Mouse (Mus musculus) monocyte, adult 2 months (primary cell): Measurements from ENCODE around the gene Tcf7.
"Not testable (repeated sequence)": the region's sequence is repeated elsewhere in the genome, so short reads cannot be mapped to it uniquely, and the experiment has no call there.

Experiments
- DNase-seq, 2 experiments: peaks; one replicate each; pipeline ENCODE4 v3.0.0; 2022; ENCODE audit warnings: low spot score in 2 of 2, low read depth in 1 of 2

The Tcf7 gene

DNA sequence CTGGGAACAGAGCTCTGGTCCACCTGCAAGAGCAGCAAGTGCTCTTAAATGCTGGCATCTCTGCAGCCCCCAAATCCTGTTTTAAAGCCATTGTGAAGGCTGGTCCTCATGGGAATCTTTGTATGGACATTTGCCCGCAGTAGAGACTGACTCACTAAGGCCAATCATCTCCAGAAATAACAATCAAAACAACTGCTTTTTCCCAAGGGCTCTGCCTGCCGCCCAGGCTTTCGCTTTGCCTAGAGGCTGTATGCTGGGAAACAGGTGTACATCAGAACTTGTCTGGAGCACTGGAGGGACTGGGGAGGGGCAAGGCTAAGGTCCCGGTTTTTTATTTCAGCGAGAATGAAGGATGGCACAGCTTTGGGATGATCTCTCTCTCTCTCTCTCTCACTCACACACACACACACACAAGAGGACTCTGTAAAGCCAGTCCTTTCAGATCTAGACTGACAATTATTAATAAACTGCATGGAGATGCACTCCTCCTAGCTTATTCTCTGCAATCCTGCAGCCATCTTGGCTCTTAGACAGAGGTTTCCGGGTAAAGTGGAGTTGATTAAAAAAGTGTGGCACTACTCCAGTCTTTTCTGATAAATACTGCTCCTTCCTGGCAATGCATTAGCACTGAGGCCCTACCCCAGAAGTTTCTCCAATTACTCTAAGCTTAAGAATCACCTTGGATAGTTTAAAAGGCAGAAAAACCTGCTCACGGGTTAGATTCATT, 53.9 kb downstream of the Tcf7 start:
- DNase-seq: no peak

DNA sequence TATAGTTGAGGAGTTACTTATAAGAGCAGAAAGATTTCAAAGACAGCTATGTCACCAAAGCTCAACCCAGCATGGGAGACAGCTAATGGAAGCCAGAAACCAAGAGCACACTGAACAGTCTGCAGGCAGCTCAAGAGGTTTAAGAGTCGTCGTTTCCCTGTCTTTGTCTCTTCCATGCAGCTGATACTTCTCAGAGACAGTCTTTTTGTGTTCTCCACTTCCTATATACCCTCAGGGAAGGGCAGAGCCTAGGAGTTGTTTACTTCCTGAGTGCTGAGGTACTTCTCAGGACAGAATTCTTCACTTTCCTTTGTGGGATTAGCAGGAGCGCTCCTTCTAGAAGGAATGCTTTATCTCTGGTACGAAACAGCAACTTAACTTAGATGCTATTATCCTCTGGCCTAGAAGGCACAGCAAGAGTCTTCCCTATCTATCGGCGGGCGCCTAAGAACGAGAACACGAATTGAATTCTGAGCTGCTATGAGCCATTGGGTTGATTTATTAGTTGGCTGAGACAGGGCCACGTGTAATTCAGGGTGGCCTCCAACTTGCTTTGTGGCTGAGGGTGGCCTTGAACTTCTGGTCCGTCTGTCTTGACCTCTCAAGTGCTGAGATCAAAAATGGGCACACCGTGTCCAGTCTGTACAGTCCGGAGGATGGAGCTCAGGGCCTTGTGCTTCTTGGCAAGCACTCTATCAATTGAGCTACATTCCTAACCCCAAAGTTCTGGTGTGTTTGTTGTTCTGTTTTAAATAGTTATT, 55.2 kb downstream of the Tcf7 start:
- no peak for DNase-seq

DNA sequence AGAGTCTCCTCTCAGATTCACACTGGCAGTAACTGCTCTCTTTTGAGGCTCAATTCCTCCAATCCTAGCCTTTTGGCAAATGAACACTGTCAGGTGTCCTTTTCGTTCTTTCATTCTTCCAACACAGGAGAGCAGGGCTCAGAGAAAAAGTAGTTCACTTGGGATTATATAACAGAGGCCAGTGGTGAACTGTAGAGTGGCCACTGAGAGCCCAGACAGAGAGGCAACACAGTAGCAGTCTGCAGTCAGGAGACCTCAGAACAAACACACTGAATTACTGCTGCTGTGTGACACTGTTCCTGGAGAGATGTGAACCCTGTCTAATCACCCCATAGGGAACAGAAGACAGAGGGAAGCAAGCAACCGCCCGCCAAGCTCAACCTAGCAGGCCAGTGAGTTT, 55.8 kb downstream of the Tcf7 start:
- no peak for DNase-seq

DNA sequence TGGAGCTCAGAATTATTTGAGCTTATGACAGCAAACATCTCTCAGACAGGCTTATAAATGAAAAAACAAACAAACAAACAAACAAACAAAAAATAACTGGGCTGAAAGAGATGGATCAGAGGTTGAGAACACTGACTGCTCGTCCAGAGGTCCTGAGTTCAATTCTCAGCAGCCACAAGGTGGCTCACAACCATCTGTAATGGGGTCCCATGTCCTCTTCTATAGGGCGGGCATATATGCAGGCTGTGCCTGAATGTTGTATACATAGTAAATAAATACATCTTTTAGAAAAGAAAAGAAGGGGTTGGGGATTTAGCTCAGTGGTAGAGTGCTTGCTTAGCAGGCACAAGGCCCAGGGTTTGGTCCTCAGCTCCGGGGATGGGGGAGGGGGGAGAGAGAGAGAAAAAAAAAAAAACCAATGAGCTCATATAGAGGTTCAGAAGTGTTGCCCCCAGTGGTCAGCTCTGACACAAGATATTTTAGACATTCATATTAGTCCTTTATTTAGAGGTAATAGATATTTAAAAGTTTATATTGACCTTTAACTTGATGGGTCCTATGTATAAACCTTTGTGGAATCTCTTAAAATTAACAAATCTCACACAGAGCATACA, 56.7 kb downstream of the Tcf7 start:
- DNase-seq: no peak

DNA sequence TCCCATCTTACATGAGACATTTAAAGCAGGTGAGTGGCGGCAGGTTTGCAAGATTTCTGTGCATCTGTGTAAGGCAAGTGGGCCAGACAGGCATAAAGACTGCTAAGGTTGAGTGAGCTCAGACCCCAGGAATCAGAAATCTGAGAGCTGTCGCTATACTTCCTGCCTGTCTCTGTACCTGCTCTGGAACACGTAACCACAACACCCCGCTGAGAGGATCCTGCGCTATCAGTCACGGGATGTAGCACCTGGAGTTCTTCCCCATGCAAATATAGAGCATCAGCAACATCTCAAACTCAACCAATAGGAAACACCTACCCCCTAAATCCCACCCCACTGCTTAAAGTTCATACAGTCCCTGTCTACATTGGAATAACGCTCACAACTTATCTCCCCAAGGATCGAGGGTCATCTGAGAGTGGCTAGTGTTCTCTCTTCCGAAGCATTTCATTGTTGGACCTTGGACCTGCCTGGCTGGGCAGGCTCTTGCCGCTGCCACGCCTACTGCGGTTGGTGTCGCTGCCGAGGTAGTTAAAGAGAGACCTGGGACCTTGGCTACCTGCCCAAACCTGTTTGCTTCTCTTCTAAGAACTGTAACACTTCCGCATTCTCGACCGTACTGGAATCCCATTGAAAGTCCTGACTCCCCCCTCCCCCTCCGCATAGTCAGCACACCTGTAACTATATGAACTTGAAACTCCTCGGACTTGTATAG, 58.7 kb downstream of the Tcf7 start:
- DNase-seq: no peak

DNA sequence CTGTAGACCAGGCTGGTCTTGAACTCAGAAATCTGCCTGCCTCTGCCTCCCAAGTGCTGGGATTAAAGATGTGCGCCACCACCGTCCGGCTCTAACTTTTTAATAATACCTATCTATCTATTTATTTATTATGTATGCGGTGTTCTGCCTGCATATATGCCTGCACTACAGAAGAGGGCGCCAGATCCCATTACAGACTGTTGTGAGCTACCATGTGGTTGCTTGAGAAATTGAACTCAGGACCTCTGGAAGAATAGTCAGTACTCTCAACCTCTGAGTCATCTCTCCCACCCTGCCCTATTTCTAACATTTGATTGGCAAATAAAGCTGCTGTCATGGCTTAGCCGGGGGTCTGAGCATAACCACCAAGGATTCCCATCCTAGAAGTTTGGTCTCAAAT, 59.9 kb downstream of the Tcf7 start:
- DNase-seq: no peak

DNA sequence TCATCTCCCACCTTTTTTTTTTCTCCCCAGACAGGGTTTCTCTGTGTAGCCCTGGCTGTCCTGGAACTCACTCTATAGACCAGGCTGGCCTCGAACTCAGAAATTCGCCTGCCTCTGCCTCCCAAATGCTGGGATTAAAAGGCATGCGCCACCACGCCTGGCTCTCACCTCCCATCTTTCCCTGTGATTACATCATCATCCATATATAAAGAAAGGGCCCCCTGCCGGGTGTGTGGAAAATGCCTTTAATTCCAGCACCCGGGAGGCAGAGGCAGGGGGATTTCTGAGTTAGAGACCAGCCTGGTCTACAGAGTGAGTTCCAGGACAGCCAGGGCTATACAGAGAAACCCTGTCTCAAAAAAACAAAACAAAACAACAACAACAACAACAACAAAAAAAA, 60.9 kb downstream of the Tcf7 start:
- DNase-seq: not testable (repeated sequence)

DNA sequence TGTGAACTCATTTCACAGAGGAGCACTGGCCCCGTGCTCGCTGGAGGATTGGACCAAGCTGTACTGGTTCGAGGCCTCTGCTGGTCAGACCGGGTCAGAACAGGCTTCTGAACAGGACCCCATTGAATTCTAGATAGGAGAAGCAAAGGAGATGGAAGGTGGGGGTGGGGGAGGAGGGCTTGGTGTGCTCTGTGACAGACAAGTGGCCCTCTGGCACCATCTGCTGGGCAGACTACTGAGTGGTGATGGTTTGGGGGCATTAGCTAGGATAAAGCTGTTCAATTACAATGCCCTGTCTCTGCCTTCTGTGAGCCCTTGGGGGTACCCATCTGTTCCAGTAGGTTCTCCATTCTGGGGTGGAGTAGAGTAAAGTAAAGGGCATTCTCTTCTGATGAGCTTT, 62.5 kb downstream of the Tcf7 start:
- DNase-seq: no peak

DNA sequence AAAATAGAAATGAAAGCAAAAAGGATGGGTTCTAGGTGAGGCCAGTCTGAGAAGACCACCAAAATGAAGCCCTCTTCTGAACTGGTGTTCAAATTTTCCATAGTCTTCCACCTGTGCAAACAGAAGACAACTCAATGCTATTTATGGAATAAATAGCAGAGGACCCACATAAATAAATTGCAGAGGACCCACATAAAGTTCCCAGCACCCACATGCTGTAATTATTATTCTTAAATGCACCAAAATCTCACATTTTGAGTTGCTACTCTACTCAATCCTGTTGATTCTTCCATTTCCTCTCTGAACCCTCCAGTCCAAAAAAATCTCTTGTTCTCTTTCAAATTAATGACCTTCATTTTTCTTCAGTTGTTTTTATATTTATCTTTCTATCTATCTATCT, 68.9 kb downstream of the Tcf7 start, which contains the start of gene Olfr1371:
Gene Olfr1371 (minus strand): TSS at position 101 of the 400 bp plus-strand sequence.
- no peak for DNase-seq
